In the genomic region with DNA sequence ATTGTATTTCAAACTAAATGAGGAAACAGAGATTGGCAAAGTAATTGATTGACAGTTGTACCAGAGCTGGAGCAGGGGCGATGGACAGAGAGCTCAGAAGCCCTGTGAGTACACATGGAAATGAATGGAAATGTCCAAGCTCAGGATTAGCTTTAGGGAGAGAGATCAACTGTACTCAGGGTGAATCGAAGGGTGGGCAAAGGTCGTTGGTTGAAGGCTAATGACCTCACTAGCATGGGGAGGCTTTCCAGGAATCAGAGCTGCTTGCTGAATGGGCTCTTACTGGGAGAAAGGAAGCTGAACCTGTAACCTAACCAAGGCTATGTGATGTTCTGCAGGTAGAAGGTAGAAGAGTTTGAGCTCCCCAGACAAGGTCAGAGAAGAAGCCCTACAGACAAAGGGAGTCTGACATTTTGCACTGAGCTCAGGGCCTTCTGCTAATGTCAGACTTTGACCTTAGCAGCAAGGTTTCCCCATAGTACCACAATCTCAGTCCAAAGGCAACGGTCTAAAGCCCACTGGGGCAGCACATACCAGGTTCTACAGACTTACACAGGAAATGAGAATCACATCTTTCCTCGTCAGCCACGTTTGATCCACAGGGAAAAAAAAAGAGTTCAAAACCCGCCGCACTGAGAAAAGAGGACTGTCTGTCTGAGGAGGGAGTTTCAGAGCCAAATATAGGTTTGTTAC, we compare ENCODE assay signal across 26 mouse cellular contexts. TPM values are rescaled to one million over a fixed set of nuclear protein-coding genes. Genes with fewer than 3 reads are reported as not detected.
DNase-seq lines count a peak whose midpoint lies in the region; ATAC-seq and TF ChIP-seq lines count a peak whose summit lies in the region.
"Had no signal": no experiment of that assay in that cellular context is flagged by ENCODE, and none has a peak within 500 bp of the region (broad histone marks: within the 10 kb centered on the region; RNA-seq: fewer than 3 reads in every experiment).

No protein-coding gene starts in this region.

- ATAC-seq in liver, embryonic 11.5 days (replicated peaks; ENCODE audit: low FRiP score) = no peak
- ATAC-seq: inflammation-experienced regulatory T-cells, adult 6 months; lung, postnatal 0 days had no signal

- H3K9me3 ChIP-seq in liver, embryonic 11.5 days (ENCODE audit: control insufficient read depth, low read length) = no peaks in the 10 kb centered on the region
- H3K9me3 ChIP-seq: embryonic facial prominence, embryonic 13.5 days; forebrain, embryonic 12.5 days; heart, embryonic 15.5 days; liver, embryonic 15.5 days had no signal

- no peak overlapping the region for H3K9ac ChIP-seq in liver, adult 2 months (ENCODE audit: low read depth, low read length)
- no peak overlapping the region for H3K9ac ChIP-seq in liver, embryonic 11.5 days (ENCODE audit: low read depth, low read length)
- H3K9ac ChIP-seq: embryonic facial prominence, embryonic 13.5 days; forebrain, embryonic 12.5 days; heart, embryonic 15.5 days; hindbrain, embryonic 14.5 days; liver, embryonic 15.5 days had no signal

- H3K36me3 ChIP-seq in liver, adult 2 months (ENCODE audit: control insufficient read depth, insufficient read depth, low read length) = no peaks in the 10 kb centered on the region
- no peaks in the 10 kb centered on the region for H3K36me3 ChIP-seq in liver, embryonic 11.5 days (ENCODE audit: control insufficient read depth, insufficient read depth, low read length)
- H3K36me3 ChIP-seq: embryonic facial prominence, embryonic 13.5 days; forebrain, embryonic 12.5 days; heart, embryonic 15.5 days; liver, embryonic 15.5 days had no signal

- peak; percentile 86 for DNase-seq in liver, adult 2 months (ENCODE audit: extremely low read depth, low read depth, low spot score)
- DNase-seq in liver, embryonic 11.5 days (ENCODE audit: low spot score) = no peak
- DNase-seq in ZHBTc4 (ENCODE audit: low read depth, low spot score) = peak; percentile 48
- DNase-seq in kidney, postnatal 14 days = peak; percentile 4
- peak; percentile 80 for DNase-seq in yolk sac, embryonic 10.5 days (ENCODE audit: low spot score)
- DNase-seq in layer of hippocampus, postnatal 14 days (ENCODE audit: low spot score in 2 of 2) = no peak
- DNase-seq in lung, adult 2 months = no peak
- DNase-seq: adrenal gland, adult 8-10 months; cerebellum, adult 8-10 months; cerebellum, postnatal 36 days; embryo, embryonic 11 days; gastrocnemius, postnatal 36 days; heart, postnatal 4 days; layer of hippocampus, postnatal 36 days; right cerebral cortex, adult 18-20 months; right cerebral cortex, postnatal 4 days had no signal

- no peak overlapping the region for H3K4me3 ChIP-seq in liver, adult 2 months (ENCODE audit: insufficient read depth, low read depth, low read length)
- H3K4me3 ChIP-seq in liver, embryonic 11.5 days (ENCODE audit: low read depth, low read length) = no peak overlapping the region
- H3K4me3 ChIP-seq in lung, adult 2 months (replicated peaks; ENCODE audit: extremely low read depth, low read depth, low read length) = no peak overlapping the region
- H3K4me3 ChIP-seq: embryonic facial prominence, embryonic 13.5 days; erythroblast, embryonic 14.5 days; forebrain, embryonic 12.5 days; heart, embryonic 15.5 days; layer of hippocampus, adult 2 months; liver, embryonic 15.5 days had no signal

- no peak for TF ChIP-seq POLR2A in liver, adult 2 months (IDR thresholded peaks at IDR 0.05; ENCODE audit: extremely low read depth, insufficient read depth, low read length)
- TF ChIP-seq POLR2A in lung, adult 2 months (IDR thresholded peaks at IDR 0.05; ENCODE audit: borderline replicate concordance, extremely low read depth, low read depth, low read length) = no peak

- no peaks in the 10 kb centered on the region for H3K27me3 ChIP-seq in liver, adult 2 months (ENCODE audit: control insufficient read depth, insufficient read depth, low read length)
- no peaks in the 10 kb centered on the region for H3K27me3 ChIP-seq in liver, embryonic 11.5 days (replicated peaks; ENCODE audit: control insufficient read depth, insufficient read depth, low read length)
- H3K27me3 ChIP-seq: embryonic facial prominence, embryonic 13.5 days; forebrain, embryonic 12.5 days; heart, embryonic 15.5 days; liver, embryonic 15.5 days had no signal

- 40% methylated on average over 8 of the region's 8 CpGs for WGBS in liver, adult 2 months
- WGBS in liver, embryonic 11.5 days = 84% methylated on average over 8 of the region's 8 CpGs
- 81% methylated on average over 8 of the region's 8 CpGs for WGBS in lung, adult 2 months

- no peak overlapping the region for H3K4me2 ChIP-seq in liver, embryonic 11.5 days
- H3K4me2 ChIP-seq: embryonic facial prominence, embryonic 13.5 days; forebrain, embryonic 12.5 days; heart, embryonic 15.5 days; hindbrain, embryonic 14.5 days; liver, embryonic 15.5 days; midbrain, embryonic 11.5 days had no signal

- no peak for TF ChIP-seq CTCF in liver, adult 2 months (IDR thresholded peaks at IDR 0.05; ENCODE audit: low read depth, low read length)
- no peak for TF ChIP-seq CTCF in lung, adult 2 months (IDR thresholded peaks at IDR 0.05; ENCODE audit: insufficient read depth, low read length)

- peaks cover 5% of the 10 kb centered on the region for H3K4me1 ChIP-seq in liver, adult 2 months (ENCODE audit: control insufficient read depth, insufficient read depth, low read length)
- H3K4me1 ChIP-seq in liver, embryonic 11.5 days (replicated peaks; ENCODE audit: control insufficient read depth, insufficient read depth, low read length) = no peaks in the 10 kb centered on the region; the same call in 1 of the 2 replicates
- H3K4me1 ChIP-seq in lung, adult 2 months (ENCODE audit: control insufficient read depth, insufficient read depth, low read length) = no peaks in the 10 kb centered on the region
- H3K4me1 ChIP-seq: forebrain, embryonic 12.5 days; heart, embryonic 15.5 days had no signal

- no peak overlapping the region for H3K27ac ChIP-seq in liver, adult 2 months (replicated peaks; ENCODE audit: insufficient read depth, low read depth, low read length)
- H3K27ac ChIP-seq in liver, embryonic 11.5 days (ENCODE audit: low read depth, low read length) = no peak overlapping the region
- H3K27ac ChIP-seq: embryonic facial prominence, embryonic 13.5 days; forebrain, embryonic 12.5 days; heart, embryonic 15.5 days; hindbrain, embryonic 14.5 days; layer of hippocampus, adult 2 months; liver, embryonic 15.5 days had no signal

- no peaks in the 10 kb centered on the region for H3K79me2 ChIP-seq in liver, adult 2 months (ENCODE audit: control insufficient read depth, insufficient read depth, low read length)

RNA-seq across cellular contexts. Expression of gene Bcas2, which starts 43.3 kb away (rescaled TPM):
- total RNA-seq in liver, adult 2 months (2014; rRNA removed) = 28.3 and 28.7 TPM in 2 replicates
- 13.4 and 15.9 TPM in 2 replicates for polyA plus RNA-seq in liver, adult 2 months (2012; rRNA removed)
- polyA plus RNA-seq in liver, embryonic 11.5 days (2014; fragmentation: Nextera tagmentation; extraction: Ambion mirVana) = 272 and 278 TPM in 2 replicates
- 10 to 100 TPM; 62.0 to 62.9 TPM for total RNA-seq in layer of hippocampus, postnatal 14 days (2021)
- polyA plus RNA-seq in lung, adult 2 months (2012; rRNA removed) = 18.4 and 25.4 TPM in 2 replicates

Comparison
In these comparisons a context has a peak if more than half of its experiments do, and no peak if none do; other contexts are left out.
1. DNase-seq: peak in liver, adult 2 months (single experiment), ZHBTc4 (single experiment), kidney, postnatal 14 days (single experiment) and yolk sac, embryonic 10.5 days (single experiment); none in liver, embryonic 11.5 days (single experiment), layer of hippocampus, postnatal 14 days (0 of 2) and lung, adult 2 months (single experiment).
2. RNA of gene Bcas2, which starts 43.3 kb away (polyA plus RNA-seq): 272 to 278 TPM in liver, embryonic 11.5 days; 18.4 to 25.4 TPM in lung, adult 2 months and 13.4 to 15.9 TPM in liver, adult 2 months; every median in the first group is over 10 times any median in the second.